Mouse (Mus musculus) embryonic facial prominence, embryonic 15.5 days (tissue): Measurements from ENCODE around the gene Sec22c. TPM values are rescaled to one million over a fixed set of nuclear protein-coding genes. Genes with fewer than 3 reads are reported as not detected.

Source experiments
- polyA plus RNA-seq: library from polyadenylated mRNA; unstranded; fragments of >200 nt; fragmentation: Nextera tagmentation; extraction: Ambion mirVana; gene quantifications from 2 replicates; pipeline ENCODE4 v1.2.1, GENCODE M21; 2015

Gene Sec22c
- polyA plus RNA-seq, 1 experiment from 2014 or later, result 15.3 TPM

Other genes starting within 250 kb of the Sec22c start
- gene Cck, start 209.8 kb downstream of the Sec22c start, polyA plus RNA-seq, result 2.3 TPM in 2 replicates
- 0.74 and 1.0 TPM in 2 replicates for gene Lyzl4, start 63.4 kb downstream of the Sec22c start, polyA plus RNA-seq
- 0.63 and 0.66 TPM in 2 replicates for gene Vipr1, start 62.8 kb downstream of the Sec22c start, polyA plus RNA-seq
- gene Ss18l2, start 4.8 kb upstream of the Sec22c start, polyA plus RNA-seq, result 111 and 116 TPM in 2 replicates
- gene Nktr, start 13.7 kb upstream of the Sec22c start, polyA plus RNA-seq, result 66.5 and 71.5 TPM in 2 replicates
- gene Zfp651, start 53.8 kb upstream of the Sec22c start, polyA plus RNA-seq, result 34.0 and 35.4 TPM in 2 replicates
- gene Klhl40, start 72.1 kb upstream of the Sec22c start, polyA plus RNA-seq, result 16.7 and 23.2 TPM in 2 replicates
- gene Hhatl, start 87.0 kb upstream of the Sec22c start, polyA plus RNA-seq, result 1.2 and 2.5 TPM in 2 replicates
- gene Ccdc13, start 134.0 kb upstream of the Sec22c start, polyA plus RNA-seq, result 2.4 and 3.1 TPM in 2 replicates
- 212 and 224 TPM in 2 replicates for gene Higd1a, start 152.9 kb upstream of the Sec22c start, polyA plus RNA-seq
- gene Ackr2, start 192.9 kb upstream of the Sec22c start, polyA plus RNA-seq, result 0.42 and 0.67 TPM in 2 replicates
- gene Cyp8b1, start 210.8 kb upstream of the Sec22c start, polyA plus RNA-seq, result not detected in 2 replicates
- gene Fam198a, start 245.5 kb upstream of the Sec22c start, polyA plus RNA-seq, result 4.1 and 4.7 TPM in 2 replicates